In the genomic region with DNA sequence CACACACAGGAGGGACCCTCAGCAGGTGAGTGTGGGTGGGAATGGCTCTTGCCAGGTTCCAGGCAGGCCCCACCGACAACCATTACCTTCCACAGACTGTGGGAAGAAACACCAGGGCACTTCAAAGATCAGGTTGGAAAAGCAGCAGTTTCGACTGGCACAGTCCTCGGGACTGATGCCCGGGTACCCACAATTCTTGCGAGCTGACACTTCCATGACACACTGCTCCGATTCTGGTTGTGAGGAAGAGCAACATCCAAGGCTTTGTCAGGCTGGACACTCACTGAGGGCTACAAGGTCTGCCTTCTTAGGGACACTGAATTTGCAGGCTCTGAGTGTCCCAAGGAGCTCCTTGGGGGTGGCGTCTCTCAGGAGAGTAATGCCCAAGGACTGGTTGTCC, we compare ENCODE assay signal across 29 mouse cellular contexts. TPM values are rescaled to one million over a fixed set of nuclear protein-coding genes. Genes with fewer than 3 reads are reported as not detected.
DNase-seq lines count a peak whose midpoint lies in the region; ATAC-seq and TF ChIP-seq lines count a peak whose summit lies in the region.
"Had no signal": no experiment of that assay in that cellular context is flagged by ENCODE, and none has a peak within 500 bp of the region (broad histone marks: within the 10 kb centered on the region; RNA-seq: fewer than 3 reads in every experiment).

No protein-coding gene starts in this region.

- H3K27ac ChIP-seq in stomach, postnatal 0 days (replicated peaks), result no peak overlapping the region
- H3K27ac ChIP-seq: embryonic facial prominence, embryonic 13.5 days; embryonic facial prominence, embryonic 15.5 days; forebrain, embryonic 10.5 days; forebrain, embryonic 12.5 days had no signal

- no peak overlapping the region for H3K9ac ChIP-seq in stomach, postnatal 0 days (ENCODE audit: low read length)
- H3K9ac ChIP-seq: embryonic facial prominence, embryonic 13.5 days; embryonic facial prominence, embryonic 15.5 days; forebrain, embryonic 12.5 days had no signal

- DNase-seq in adrenal gland, adult (ENCODE audit: inconsistent age in 2 of 2, low spot score in 1 of 2), result peak; percentile 37 to 71
- DNase-seq in adrenal gland, postnatal 4 days (ENCODE audit: low spot score in 2 of 2), result no peak
- peak; percentile 38 for DNase-seq in adrenal gland, postnatal 10 days
- peak; percentile 16 for DNase-seq in adrenal gland, postnatal 25 days
- DNase-seq in stomach, postnatal 0 days (ENCODE audit: low spot score), result no peak
- DNase-seq in kidney, postnatal 4 days, result no peak
- DNase-seq in embryo, embryonic 10.5 days (ENCODE audit: low spot score), result no peak
- DNase-seq in urinary bladder, postnatal 14 days (ENCODE audit: low spot score), result no peak
- DNase-seq: B cell, adult 2 months; cerebellum, adult 11-12 months; cerebellum, adult 2 months; cerebellum, postnatal 10 days; cerebellum, postnatal 25 days; embryo, embryonic 11 days had no signal

- TF ChIP-seq EP300 in stomach, postnatal 0 days (optimal IDR thresholded peaks at IDR 0.05), result no peak

- H3K4me2 ChIP-seq in stomach, postnatal 0 days (replicated peaks; ENCODE audit: low read depth), result peak overlapping the region; percentile 14; the same call in 1 of the 2 replicates
- H3K4me2 ChIP-seq: embryonic facial prominence, embryonic 13.5 days; embryonic facial prominence, embryonic 15.5 days; forebrain, embryonic 12.5 days had no signal

- no peaks in the 10 kb centered on the region for H3K36me3 ChIP-seq in stomach, postnatal 0 days (ENCODE audit: control insufficient read depth, insufficient read depth, low read length)
- H3K36me3 ChIP-seq: embryonic facial prominence, embryonic 13.5 days; embryonic facial prominence, embryonic 15.5 days; forebrain, embryonic 10.5 days; forebrain, embryonic 12.5 days; G1E had no signal

- no peak for TF ChIP-seq CTCF in stomach, postnatal 0 days (IDR thresholded peaks at IDR 0.05; ENCODE audit: low read depth)

- H3K9me3 ChIP-seq in stomach, postnatal 0 days (ENCODE audit: control insufficient read depth, low read length), result no peaks in the 10 kb centered on the region
- H3K9me3 ChIP-seq: embryonic facial prominence, embryonic 13.5 days; embryonic facial prominence, embryonic 15.5 days; forebrain, embryonic 12.5 days had no signal

- ATAC-seq in stomach, postnatal 0 days (ENCODE audit: low FRiP score, low TSS enrichment), result no peak
- ATAC-seq: activated CD4-positive, CD25-positive, alpha-beta regulatory T cell, adult 4 months; CD4-positive, CD25-positive, alpha-beta regulatory T cell, adult 4 months; forebrain, embryonic 14.5 days; forebrain, embryonic 16.5 days; Patski had no signal

- no peaks in the 10 kb centered on the region for H3K27me3 ChIP-seq in stomach, postnatal 0 days (ENCODE audit: control insufficient read depth, insufficient read depth, low read length)
- H3K27me3 ChIP-seq: embryonic facial prominence, embryonic 13.5 days; embryonic facial prominence, embryonic 15.5 days; forebrain, embryonic 12.5 days; Patski had no signal

- 0 out of 2 replicates have a peak, but pooled peaks cover 2% of the 10 kb centered on the region for H3K4me1 ChIP-seq in stomach, postnatal 0 days (replicated peaks; ENCODE audit: control insufficient read depth, insufficient read depth)
- H3K4me1 ChIP-seq: embryonic facial prominence, embryonic 15.5 days; forebrain, embryonic 12.5 days had no signal

- no peak overlapping the region for H3K4me3 ChIP-seq in stomach, postnatal 0 days (ENCODE audit: low read depth, low read length)
- H3K4me3 ChIP-seq: embryonic facial prominence, embryonic 13.5 days; embryonic facial prominence, embryonic 15.5 days; erythroblast, embryonic 14.5 days; forebrain, embryonic 10.5 days; forebrain, embryonic 12.5 days had no signal

- 89% methylated on average over 7 of the region's 7 CpGs for WGBS in stomach, postnatal 0 days

RNA-seq across cellular contexts. Expression of a gene that starts 2.0 kb away (rescaled TPM):
- total RNA-seq in adrenal gland, postnatal 4 days (2021), result 10 to 100 TPM in 1 of 2 experiments, not detected in 1; 35.5 TPM
- under 1 TPM in 1 of 2 experiments, not detected in 1; 0.51 TPM for total RNA-seq in adrenal gland, postnatal 10 days (2021)
- total RNA-seq in adrenal gland, postnatal 25 days (2021), result not detected in 2 replicates
- 866 and 948 TPM in 2 replicates for polyA plus RNA-seq in stomach, postnatal 0 days (2015; fragmentation: Nextera tagmentation; extraction: Ambion mirVana)
- total RNA-seq: CH12.LX, G1E had no signal
- polyA plus RNA-seq: activated CD4-positive, CD25-positive, alpha-beta regulatory T cell, adult 4 months; CD4-positive, CD25-positive, alpha-beta regulatory T cell, adult 4 months; cerebellum, adult 2 months; cortical plate, adult 2 months; embryonic facial prominence, embryonic 11.5 days; embryonic facial prominence, embryonic 13.5 days; erythroblast, embryonic 14.5 days; forebrain, embryonic 10.5 days; forebrain, embryonic 12.5 days; forebrain, embryonic 14.5 days; forebrain, embryonic 16.5 days; frontal cortex, adult 2 months; G1E; Patski had no signal

RNA-seq across cellular contexts. Expression of a gene that starts 12.7 kb away (rescaled TPM):
- not detected for total RNA-seq in adrenal gland, postnatal 4 days (2021)
- not detected for total RNA-seq in adrenal gland, postnatal 10 days (2021)
- total RNA-seq in adrenal gland, postnatal 25 days (2021), result not detected in 2 replicates
- polyA plus RNA-seq in stomach, postnatal 0 days (2015; fragmentation: Nextera tagmentation; extraction: Ambion mirVana), result 8.3 and 10.5 TPM in 2 replicates
- total RNA-seq: CH12.LX, G1E had no signal
- polyA plus RNA-seq: activated CD4-positive, CD25-positive, alpha-beta regulatory T cell, adult 4 months; CD4-positive, CD25-positive, alpha-beta regulatory T cell, adult 4 months; cortical plate, adult 2 months; embryonic facial prominence, embryonic 11.5 days; embryonic facial prominence, embryonic 13.5 days; embryonic facial prominence, embryonic 15.5 days; erythroblast, embryonic 14.5 days; forebrain, embryonic 16.5 days; G1E; Patski had no signal

RNA-seq across cellular contexts. Expression of a gene that starts 23.0 kb away (rescaled TPM):
- total RNA-seq in adrenal gland, postnatal 4 days (2021), result not detected
- total RNA-seq in adrenal gland, postnatal 10 days (2021), result not detected
- not detected in 2 replicates for total RNA-seq in adrenal gland, postnatal 25 days (2021)
- polyA plus RNA-seq in stomach, postnatal 0 days (2015; fragmentation: Nextera tagmentation; extraction: Ambion mirVana), result 9,478 and 9,587 TPM in 2 replicates
- total RNA-seq: G1E had no signal
- polyA plus RNA-seq: CD4-positive, CD25-positive, alpha-beta regulatory T cell, adult 4 months; cerebellum, adult 2 months; cortical plate, adult 2 months; embryonic facial prominence, embryonic 11.5 days; embryonic facial prominence, embryonic 13.5 days; embryonic facial prominence, embryonic 15.5 days; erythroblast, embryonic 14.5 days; forebrain, embryonic 10.5 days; forebrain, embryonic 12.5 days; forebrain, embryonic 14.5 days; forebrain, embryonic 16.5 days; frontal cortex, adult 2 months; G1E; Patski had no signal

RNA-seq across cellular contexts. Expression of a gene that starts 56.7 kb away (rescaled TPM):
- total RNA-seq in adrenal gland, postnatal 4 days (2021), result under 1 TPM in 1 of 2 experiments, not detected in 1; 0.11 TPM
- total RNA-seq in adrenal gland, postnatal 10 days (2021), result under 1 TPM in 1 of 2 experiments, not detected in 1; 0.09 TPM
- total RNA-seq in adrenal gland, postnatal 25 days (2021), result not detected in 2 replicates
- polyA plus RNA-seq in stomach, postnatal 0 days (2015; fragmentation: Nextera tagmentation; extraction: Ambion mirVana), result 0.39 TPM in 2 replicates
- total RNA-seq: CH12.LX, G1E had no signal
- polyA plus RNA-seq: embryonic facial prominence, embryonic 11.5 days; embryonic facial prominence, embryonic 13.5 days; erythroblast, embryonic 14.5 days; forebrain, embryonic 10.5 days; forebrain, embryonic 12.5 days; forebrain, embryonic 14.5 days; forebrain, embryonic 16.5 days; G1E; Patski had no signal

Comparison
In these comparisons a context has a peak if more than half of its experiments do, and no peak if none do; other contexts are left out.
1. DNase-seq: peak in adrenal gland, adult (2 of 2), adrenal gland, postnatal 10 days (single experiment) and adrenal gland, postnatal 25 days (single experiment); none in adrenal gland, postnatal 4 days (0 of 2), stomach, postnatal 0 days (single experiment), kidney, postnatal 4 days (0 of 2), embryo, embryonic 10.5 days (single experiment) and urinary bladder, postnatal 14 days (single experiment).